Mouse (Mus musculus) spleen, adult 2 months (tissue): Measurements from ENCODE around the gene Grik5. TPM values are rescaled to one million over a fixed set of nuclear protein-coding genes. Genes with fewer than 3 reads are reported as not detected.

ENCODE experiments used
- DNase-seq, 2 experiments: peaks; one replicate each; pipeline versions ENCODE4 v3.0.0 to v3.0.0-alpha.2; 2012 to 2021; ENCODE audit warnings: low spot score in 2 of 2, low read depth in 1 of 2
- H3K27ac ChIP-seq: fragments of 200-500 bp; 2 replicates; pipeline ENCODE4 v1.5.1; 2012; ENCODE audit warnings: low read length, inconsistent platforms; ENCODE audit not compliant: insufficient read depth
- H3K27me3 ChIP-seq: fragments of 200-500 bp; 2 replicates; pipeline ENCODE4 v1.6.1; 2012; ENCODE audit warnings: mild to moderate bottlenecking, moderate library complexity, low read length, inconsistent platforms; ENCODE audit not compliant: control insufficient read depth, insufficient read depth
- H3K36me3 ChIP-seq: fragments of 200-500 bp; 2 replicates; pipeline ENCODE4 v1.6.1; 2012; ENCODE audit warnings: mild to moderate bottlenecking, low read length, inconsistent platforms; ENCODE audit not compliant: control insufficient read depth, insufficient read depth
- H3K4me1 ChIP-seq: fragments of 200-500 bp; 2 replicates; pipeline ENCODE4 v1.6.1; 2011; ENCODE audit warnings: inconsistent platforms; ENCODE audit not compliant: control insufficient read depth, insufficient read depth, insufficient read length
- H3K4me3 ChIP-seq: fragments of 200-500 bp; 2 replicates; pipeline ENCODE4 v1.5.1; 2011; ENCODE audit warnings: mild to moderate bottlenecking, inconsistent platforms; ENCODE audit not compliant: insufficient read depth, insufficient read length; ENCODE audit errors: extremely low read depth
- CTCF ChIP-seq: fragments of 200-500 bp; IDR thresholded peaks from 2 replicates; pipeline ENCODE4 v1.5.1; 2011; ENCODE audit warnings: mild to moderate bottlenecking, inconsistent platforms; ENCODE audit not compliant: insufficient read depth, insufficient read length, insufficient replicate concordance; ENCODE audit errors: extremely low read depth
- POLR2A ChIP-seq: fragments of 200-500 bp; IDR thresholded peaks from 2 replicates; pipeline ENCODE4 v1.6.1; 2011; ENCODE audit warnings: low read depth, low read length, inconsistent platforms
- WGBS: fragments of 180-500 bp; shearing (Covaris S2); methylation state at CpG from one replicate; pipeline ENCODE4 v1.1.7; 2018; 5-methylcytosine and 5-hydroxymethylcytosine counted together
- polyA plus RNA-seq: library from polyadenylated mRNA; depleted of rRNA; stranded (reverse); fragments of >200 nt; gene quantifications from 2 replicates; pipeline ENCODE4 v1.2.3, GENCODE M21; 2012

Grik5 gene
- polyA plus RNA-seq, 1 experiment: 10.2 TPM

- 16% methylated on average over 7 of the region's 7 CpGs for WGBS
- H3K4me3 ChIP-seq: no peak overlapping the region
- no peak for DNase-seq
- no peaks in the 10 kb centered on the region for H3K4me1 ChIP-seq
- no peaks in the 10 kb centered on the region for H3K27me3 ChIP-seq
- H3K27ac ChIP-seq: no peak overlapping the region
- no peaks in the 10 kb centered on the region for H3K36me3 ChIP-seq
- TF ChIP-seq POLR2A (no peak), CTCF (no peak)
Measured at GRCm38 (mm10) chr7:24978781-24979180, 93.4 kb downstream of the Grik5 start.

DNA sequence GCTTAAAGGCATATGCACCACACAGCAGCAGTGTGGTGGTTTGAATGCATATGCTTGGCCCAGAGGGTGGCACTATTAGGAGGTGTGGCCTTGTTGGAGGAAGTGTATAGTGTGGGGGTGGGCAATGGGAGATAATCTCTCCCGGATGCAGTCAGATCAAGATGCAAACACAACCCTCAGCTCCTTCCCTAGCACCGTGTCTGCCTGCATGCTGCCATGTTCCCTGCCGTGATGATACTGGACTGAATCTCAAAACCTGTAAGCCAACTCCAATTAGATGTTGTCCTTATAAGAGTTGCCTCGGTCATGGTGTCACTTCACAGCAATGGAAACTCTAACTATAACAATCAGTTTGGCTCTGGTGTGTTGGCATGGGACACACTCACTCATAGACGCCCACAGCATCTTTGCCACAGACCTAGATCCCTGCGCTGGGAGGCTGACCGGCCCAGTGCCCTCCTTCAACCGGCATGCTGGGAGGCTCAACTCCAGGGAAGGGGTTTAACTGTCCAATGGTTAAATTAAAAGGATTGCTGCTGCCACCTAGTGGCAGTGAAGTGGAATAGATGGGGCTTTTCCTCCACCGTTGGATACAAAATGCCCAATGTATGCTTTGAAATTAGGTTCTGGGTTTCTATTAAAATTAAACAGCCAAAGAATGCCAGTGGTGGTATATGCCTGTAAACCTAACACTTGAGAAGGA, 97.1 kb downstream of the Grik5 start:
- WGBS: 17% methylated on average over 9 of the region's 9 CpGs
- H3K4me1 ChIP-seq: no peaks in the 10 kb centered on the region
- no peak overlapping the region for H3K4me3 ChIP-seq
- peaks cover under 1% of the 10 kb centered on the region for H3K36me3 ChIP-seq
- H3K27me3 ChIP-seq: no peaks in the 10 kb centered on the region
- TF ChIP-seq CTCF: peak; percentile 36; the same call in 1 of the 2 replicates
- TF ChIP-seq POLR2A: no peak
- H3K27ac ChIP-seq: no peak overlapping the region
- no peak for DNase-seq

DNA sequence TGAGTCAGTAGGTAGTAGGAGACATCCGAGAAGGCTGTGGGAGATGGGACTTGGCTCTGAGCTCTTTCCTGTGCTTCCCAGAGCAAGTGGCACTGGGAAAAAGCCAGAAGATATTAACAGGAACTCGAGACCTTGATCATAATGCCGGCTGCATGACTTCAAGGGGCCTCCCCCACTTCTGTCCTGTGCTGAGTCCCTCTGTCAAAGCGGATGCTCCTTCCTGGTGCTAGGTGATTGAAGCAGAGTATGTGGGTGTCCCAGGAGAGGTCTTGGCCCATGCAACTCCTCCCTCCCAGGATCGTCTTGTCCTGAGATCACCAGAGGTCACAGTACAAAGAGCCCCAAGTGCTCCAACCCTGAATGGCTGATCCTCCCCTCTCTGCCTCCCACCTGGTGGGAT, 98.2 kb downstream of the Grik5 start:
- Histone ChIP-seq H3K27ac (no peak overlapping the region), H3K4me1 (no peaks in the 10 kb centered on the region), H3K27me3 (no peaks in the 10 kb centered on the region), H3K36me3 (peaks cover 6% of the 10 kb centered on the region), H3K4me3 (no peak overlapping the region)
- 81% methylated on average over 5 of the region's 5 CpGs for WGBS
- no peak for DNase-seq
- TF ChIP-seq POLR2A: no peak

GRCm38 (mm10) chr7:24973208-24973607, 98.9 kb downstream of the Grik5 start:
- Histone ChIP-seq H3K27ac (no peak overlapping the region), H3K4me3 (no peak overlapping the region), H3K27me3 (no peaks in the 10 kb centered on the region), H3K4me1 (no peaks in the 10 kb centered on the region), H3K36me3 (peaks cover 6% of the 10 kb centered on the region)
- DNase-seq: no peak
- no peak for TF ChIP-seq POLR2A
- TF ChIP-seq CTCF: no peak
- WGBS: 87% methylated on average over 4 of the region's 4 CpGs

DNA sequence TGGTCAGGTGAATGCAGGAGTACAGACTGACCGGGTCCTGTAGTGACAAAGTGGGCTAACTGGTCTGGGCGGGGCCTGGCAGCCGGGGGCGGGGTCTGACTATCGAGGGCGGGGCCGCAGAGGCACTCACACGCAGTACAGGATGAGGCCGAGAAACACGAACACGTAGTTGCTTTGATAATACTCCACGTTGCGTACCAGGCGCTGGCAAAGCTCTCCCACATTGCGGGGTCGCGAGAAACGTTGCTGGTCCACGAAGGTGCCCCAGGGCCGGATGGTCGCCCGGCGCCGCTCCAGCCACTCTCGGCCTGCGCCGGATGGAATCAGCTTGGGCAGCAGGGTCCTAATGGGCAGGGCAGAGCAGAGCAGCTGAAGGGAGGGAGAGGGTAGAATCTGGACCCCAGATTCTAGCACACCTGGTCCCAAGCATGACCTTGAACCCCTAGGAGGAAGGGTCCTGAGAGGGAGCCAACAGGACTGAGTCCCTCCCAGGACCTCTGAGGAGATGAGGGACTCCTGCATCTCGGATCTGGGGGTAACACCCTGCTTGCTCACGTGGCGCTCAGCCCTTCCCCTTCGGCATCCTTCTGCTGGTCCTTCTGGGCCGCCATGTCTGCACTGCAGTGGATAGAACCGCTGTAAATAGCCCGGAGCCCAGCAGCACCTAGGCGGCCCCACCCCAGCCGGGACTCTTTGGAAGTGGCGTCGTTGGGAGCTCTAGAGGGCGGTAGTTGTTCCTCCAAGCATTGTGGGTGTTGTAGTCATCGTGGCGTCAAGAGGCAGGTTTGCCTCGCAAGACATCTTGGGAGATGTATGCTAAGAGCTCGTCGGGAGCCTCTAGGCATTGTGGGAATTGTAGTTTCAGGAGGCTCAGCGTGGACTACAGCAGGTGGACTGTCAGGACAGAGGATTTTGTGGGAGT, 99.9 kb downstream of the Grik5 start, which contains the start of gene Rabac1:
TSS of gene Rabac1 (minus strand) at position 783 of the 922 bp plus-strand sequence.
- under 1% methylated on average over 45 of the region's 45 CpGs for WGBS
- Histone ChIP-seq H3K27ac (peak within 1 kb of the TSS; percentile 87), H3K36me3 (peaks cover 6% of the 10 kb centered on the region), H3K27me3 (no peaks in the 10 kb centered on the region), H3K4me3 (peak within 1 kb of the TSS; percentile 79), H3K4me1 (no peaks in the 10 kb centered on the region)
- DNase-seq: peak; percentile 84 to 87
- TF ChIP-seq CTCF (no peak), POLR2A (peak; percentile 80)

DNA sequence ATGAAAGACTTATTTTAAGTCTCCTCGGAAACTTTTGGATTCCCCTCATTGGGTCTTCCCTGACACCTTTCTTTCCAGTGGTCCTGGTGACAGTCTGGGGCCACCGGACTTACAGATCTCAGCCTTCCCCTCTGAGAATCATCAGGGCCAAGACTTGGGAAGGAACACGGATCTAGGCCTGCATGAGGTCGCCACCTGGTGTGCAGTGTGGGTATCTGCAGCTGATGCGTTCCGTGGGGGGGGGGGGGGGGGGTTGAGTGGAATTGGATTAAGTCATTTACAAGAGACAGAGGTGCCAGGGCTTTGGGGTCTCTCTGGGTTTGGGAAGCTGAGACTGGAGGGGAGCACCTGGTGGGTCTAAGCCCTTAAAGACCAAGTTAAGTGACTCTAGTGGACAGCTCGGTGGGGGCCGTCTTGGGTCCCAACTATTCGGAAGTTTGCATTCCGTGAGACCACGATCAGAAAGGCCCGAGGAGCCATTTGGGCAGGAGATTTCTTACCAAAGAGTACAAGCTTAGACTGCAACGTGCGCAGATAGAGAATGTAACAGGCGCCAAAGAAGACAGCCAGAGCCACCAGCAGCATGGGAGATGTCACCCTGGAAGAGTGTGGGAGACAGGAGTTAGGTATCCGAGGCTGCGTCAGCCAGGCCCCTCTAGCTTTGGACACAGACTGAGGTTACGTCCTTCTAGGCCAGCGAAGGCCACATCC, 100.7 kb downstream of the Grik5 start:
- peak overlapping the region; percentile 79 for H3K4me3 ChIP-seq
- no peak overlapping the region for H3K27ac ChIP-seq
- TF ChIP-seq POLR2A: no peak
- TF ChIP-seq CTCF: peak; percentile 51; the same call in 1 of the 2 replicates
- peaks cover 6% of the 10 kb centered on the region for H3K36me3 ChIP-seq
- H3K4me1 ChIP-seq: no peaks in the 10 kb centered on the region
- 17% methylated on average over 19 of the region's 19 CpGs for WGBS
- H3K27me3 ChIP-seq: no peaks in the 10 kb centered on the region
- peak in 1 of 2 experiments; percentile 41 for DNase-seq
